Mouse (Mus musculus): ENCODE measurements around the gene Fam102a. TPM values are rescaled to one million over a fixed set of nuclear protein-coding genes. Genes with fewer than 3 reads are reported as not detected.

Gene Fam102a
- total and polyA plus RNA-seq, 2 experiments from 2014 or later, result 7.2 to 24.4 TPM

DNA sequence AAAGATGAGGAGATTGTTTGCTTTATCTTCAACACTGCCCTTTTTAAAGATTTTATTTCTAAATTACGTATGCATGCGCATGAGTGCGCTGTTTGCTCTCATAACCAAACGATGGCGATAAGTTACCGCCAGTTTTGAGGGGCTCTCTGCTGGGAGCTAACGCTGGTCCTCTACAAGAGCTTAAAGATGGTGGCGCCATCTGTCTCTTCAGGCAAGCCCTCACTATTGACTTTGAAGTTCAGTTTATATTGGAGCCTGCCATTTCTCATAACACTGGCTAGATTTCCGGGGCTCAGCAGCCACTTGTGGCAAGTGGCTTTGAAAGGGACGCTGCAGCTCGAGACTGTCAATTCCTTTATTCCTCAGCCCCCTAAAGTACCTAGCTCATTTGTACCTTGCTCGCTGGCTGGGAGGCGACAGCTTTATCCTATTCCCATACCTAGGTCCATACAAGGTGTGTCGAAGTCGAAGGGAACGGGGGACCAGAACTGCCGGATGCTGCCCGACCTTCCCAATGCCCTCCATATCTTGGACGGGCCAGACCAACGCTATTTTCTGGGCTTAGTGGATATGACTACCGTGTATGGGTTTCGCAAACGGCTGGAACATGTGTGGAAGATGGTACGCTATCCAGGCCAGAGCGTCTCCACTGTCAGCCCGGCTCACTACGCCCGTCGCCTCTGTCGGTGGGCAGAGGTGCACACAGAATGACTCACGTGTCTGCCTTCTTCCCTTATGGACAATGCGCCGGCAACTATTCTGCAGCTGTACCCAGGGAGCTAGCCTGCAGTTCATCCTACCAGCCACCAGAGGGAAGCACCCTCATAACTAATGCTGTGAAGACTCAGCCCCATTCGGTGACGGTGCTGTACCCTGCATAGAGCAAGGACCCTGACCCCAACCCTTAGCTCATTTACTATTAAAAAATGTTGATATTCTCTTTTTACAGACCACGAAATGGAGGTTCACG is 48.0 kb downstream of the Fam102a start:
- Histone ChIP-seq H3K4me3 (ENCODE audit: low read depth, low read length) (peak overlapping the region; percentile 24), H3K9ac (replicated peaks; ENCODE audit: low read length, poor library complexity, severe bottlenecking) (peak overlapping the region; percentile 42; the same call in 1 of the 2 replicates), H3K9me3 (ENCODE audit: low read length) (no peaks in the 10 kb centered on the region), H3K36me3 (ENCODE audit: insufficient read depth, low read length) (no peaks in the 10 kb centered on the region), H3K4me1 (ENCODE audit: insufficient read depth, low read length) (peaks cover 13% of the 10 kb centered on the region), H3K27ac (ENCODE audit: low read depth, low read length) (peak overlapping the region; percentile 51), H3K27me3 (ENCODE audit: insufficient read depth, low read length) (no peaks in the 10 kb centered on the region), H3K4me2 (ENCODE audit: low read depth, low read length, poor library complexity, severe bottlenecking) (peak overlapping the region; percentile 54)
- peak; percentile 98 for TF ChIP-seq CTCF (IDR thresholded peaks at IDR 0.05)
- ATAC-seq (ENCODE audit: low FRiP score), result peak; percentile 55
- WGBS, result 10% methylated on average over 37 of the region's 37 CpGs
- DNase-seq (ENCODE audit: low spot score), result peak; percentile 91

- no peak overlapping the region for H3K4me3 ChIP-seq (ENCODE audit: low read depth, low read length)
- 0 out of 2 replicates have a peak, but pooled peaks cover 3% of the 10 kb centered on the region for H3K36me3 ChIP-seq (ENCODE audit: insufficient read depth, low read length)
- no peak overlapping the region for H3K9ac ChIP-seq (replicated peaks; ENCODE audit: low read length, poor library complexity, severe bottlenecking)
- WGBS, result 87% methylated on average over 7 of the region's 7 CpGs
- H3K4me2 ChIP-seq (ENCODE audit: low read depth, low read length, poor library complexity, severe bottlenecking), result no peak overlapping the region
- H3K9me3 ChIP-seq (ENCODE audit: low read length), result no peaks in the 10 kb centered on the region
- no peak overlapping the region for H3K27ac ChIP-seq (ENCODE audit: low read depth, low read length)
- ATAC-seq (ENCODE audit: low FRiP score) (no peak), DNase-seq (ENCODE audit: low spot score) (no peak)
- no peak for TF ChIP-seq CTCF (IDR thresholded peaks at IDR 0.05)
- H3K27me3 ChIP-seq (ENCODE audit: insufficient read depth, low read length), result no peaks in the 10 kb centered on the region
- H3K4me1 ChIP-seq (ENCODE audit: insufficient read depth, low read length), result peaks cover 16% of the 10 kb centered on the region
Observed at GRCm38 (mm10) chr2:32585149-32585714, 50.1 kb downstream of the Fam102a start.

GRCm38 (mm10) chr2:32586871-32587351 is 51.8 kb downstream of the Fam102a start, which contains the start of gene St6galnac4:
Gene St6galnac4 (plus strand): TSS chr2:32587095.
- Histone ChIP-seq H3K27ac (ENCODE audit: low read depth, low read length) (peak within 1 kb of the TSS; percentile 32; the same call in 1 of the 2 replicates), H3K4me3 (ENCODE audit: low read depth, low read length) (peak within 1 kb of the TSS; percentile 61), H3K36me3 (ENCODE audit: insufficient read depth, low read length) (0 out of 2 replicates have a peak, but pooled peaks cover 6% of the 10 kb centered on the region), H3K9me3 (ENCODE audit: low read length) (no peaks in the 10 kb centered on the region), H3K4me2 (ENCODE audit: low read depth, low read length, poor library complexity, severe bottlenecking) (peak within 1 kb of the TSS; percentile 54), H3K27me3 (ENCODE audit: insufficient read depth, low read length) (no peaks in the 10 kb centered on the region), H3K9ac (replicated peaks; ENCODE audit: low read length, poor library complexity, severe bottlenecking) (peak within 1 kb of the TSS; percentile 64), H3K4me1 (ENCODE audit: insufficient read depth, low read length) (peaks cover 16% of the 10 kb centered on the region)
- peak; percentile 69 for TF ChIP-seq CTCF (IDR thresholded peaks at IDR 0.05)
- WGBS, result under 1% methylated on average over 36 of the region's 38 CpGs
- peak; percentile 95 for DNase-seq (ENCODE audit: low spot score)
- peak; percentile 72 for ATAC-seq (ENCODE audit: low FRiP score)

GRCm38 (mm10) chr2:32587731-32588321 is 52.7 kb downstream of the Fam102a start:
- WGBS, result 54% methylated on average over 9 of the region's 9 CpGs
- H3K36me3 ChIP-seq (ENCODE audit: insufficient read depth, low read length), result peaks cover 11% of the 10 kb centered on the region; the same call in 1 of the 2 replicates
- TF ChIP-seq CTCF (IDR thresholded peaks at IDR 0.05), result no peak
- no peak overlapping the region for H3K27ac ChIP-seq (ENCODE audit: low read depth, low read length)
- no peaks in the 10 kb centered on the region for H3K9me3 ChIP-seq (ENCODE audit: low read length)
- peak overlapping the region; percentile 61 for H3K4me3 ChIP-seq (ENCODE audit: low read depth, low read length)
- ATAC-seq (ENCODE audit: low FRiP score) (no peak), DNase-seq (ENCODE audit: low spot score) (no peak)
- peaks cover 16% of the 10 kb centered on the region for H3K4me1 ChIP-seq (ENCODE audit: insufficient read depth, low read length)
- H3K27me3 ChIP-seq (ENCODE audit: insufficient read depth, low read length), result no peaks in the 10 kb centered on the region
- H3K4me2 ChIP-seq (ENCODE audit: low read depth, low read length, poor library complexity, severe bottlenecking), result peak overlapping the region; percentile 54
- H3K9ac ChIP-seq (replicated peaks; ENCODE audit: low read length, poor library complexity, severe bottlenecking), result peak overlapping the region; percentile 64; the same call in 1 of the 2 replicates

- Histone ChIP-seq H3K4me1 (ENCODE audit: insufficient read depth, low read length) (peaks cover 16% of the 10 kb centered on the region), H3K4me2 (ENCODE audit: low read depth, low read length, poor library complexity, severe bottlenecking) (no peak overlapping the region), H3K36me3 (ENCODE audit: insufficient read depth, low read length) (peaks cover 20% of the 10 kb centered on the region), H3K9me3 (ENCODE audit: low read length) (no peaks in the 10 kb centered on the region), H3K9ac (replicated peaks; ENCODE audit: low read length, poor library complexity, severe bottlenecking) (no peak overlapping the region), H3K27me3 (ENCODE audit: insufficient read depth, low read length) (no peaks in the 10 kb centered on the region), H3K27ac (ENCODE audit: low read depth, low read length) (no peak overlapping the region), H3K4me3 (ENCODE audit: low read depth, low read length) (no peak overlapping the region)
- no peak for ATAC-seq (ENCODE audit: low FRiP score)
- 63% methylated on average over 11 of the region's 11 CpGs for WGBS
- DNase-seq (ENCODE audit: low spot score), result peak; percentile 66
- TF ChIP-seq CTCF (IDR thresholded peaks at IDR 0.05), result no peak
Observed at GRCm38 (mm10) chr2:32589213-32589795, 54.2 kb downstream of the Fam102a start.
